Mouse (Mus musculus) kidney, embryonic 15.5 days (tissue): ENCODE data around the gene Srgap2. TPM values are rescaled to one million over a fixed set of nuclear protein-coding genes. Genes with fewer than 3 reads are reported as not detected.

Experiments used
- ATAC-seq: fragments of 200-750 bp; cut with Nextera tagmentation; replicated peaks from 2 replicates; pipeline ENCODE4 v1.8.0; 2017; ENCODE audit warnings: moderate TSS enrichment; ENCODE audit not compliant: low FRiP score
- H3K27ac ChIP-seq: fragments of 300-500 bp; sonication (generic); 2 replicates; pipeline ENCODE4 v1.5.1; 2015; ENCODE audit warnings: mild to moderate bottlenecking, inconsistent platforms
- H3K27me3 ChIP-seq: fragments of 300-500 bp; sonication (generic); 2 replicates; pipeline ENCODE4 v1.6.1; 2015; ENCODE audit warnings: inconsistent platforms
- H3K36me3 ChIP-seq: fragments of 300-500 bp; sonication (generic); 2 replicates; pipeline ENCODE4 v1.6.1; 2015; ENCODE audit warnings: inconsistent platforms
- H3K4me1 ChIP-seq: fragments of 300-500 bp; sonication (generic); 2 replicates; pipeline ENCODE4 v1.6.1; 2015; ENCODE audit warnings: inconsistent platforms
- H3K4me2 ChIP-seq: fragments of 300-500 bp; sonication (generic); 2 replicates; pipeline ENCODE4 v1.6.1; 2015; ENCODE audit warnings: moderate library complexity, mild to moderate bottlenecking, inconsistent platforms
- H3K4me3 ChIP-seq: fragments of 300-500 bp; sonication (generic); replicated peaks from 2 replicates; pipeline ENCODE4 v1.5.1; 2015; ENCODE audit warnings: mild to moderate bottlenecking, inconsistent platforms
- H3K9ac ChIP-seq: fragments of 300-500 bp; sonication (generic); 2 replicates; pipeline ENCODE4 v1.6.1; 2015; ENCODE audit warnings: mild to moderate bottlenecking, inconsistent platforms
- H3K9me3 ChIP-seq: fragments of 300-500 bp; sonication (generic); replicated peaks from 2 replicates; pipeline ENCODE4 v1.6.1; 2016; ENCODE audit warnings: inconsistent platforms
- WGBS: fragments of 180-500 bp; shearing (Covaris S2); methylation state at CpG from one replicate; pipeline ENCODE4 v1.1.7; 2015; ENCODE audit warnings: mixed read lengths; 5-methylcytosine and 5-hydroxymethylcytosine counted together
- polyA plus RNA-seq: library from polyadenylated mRNA; unstranded; fragments of >200 nt; fragmentation: Nextera tagmentation; extraction: Ambion mirVana; gene quantifications from 2 replicates; pipeline ENCODE4 v1.2.1, GENCODE M21; 2015

Gene Srgap2
- polyA plus RNA-seq, 1 experiment from 2014 or later, result 14.4 TPM

- no peaks in the 10 kb centered on the region for H3K36me3 ChIP-seq
- peaks cover 27% of the 10 kb centered on the region for H3K4me1 ChIP-seq
- H3K9me3 ChIP-seq, result no peaks in the 10 kb centered on the region
- no peaks in the 10 kb centered on the region for H3K27me3 ChIP-seq
- no peak overlapping the region for H3K9ac ChIP-seq
- peak overlapping the region; percentile 74 for H3K27ac ChIP-seq
- no peak overlapping the region for H3K4me3 ChIP-seq
- no peak overlapping the region for H3K4me2 ChIP-seq
- ATAC-seq, result no peak
- WGBS, result 78% methylated on average over 1 of the region's 1 CpGs
Measured at GRCm38 (mm10) chr1:131378914-131379474, 148.2 kb downstream of the Srgap2 start.

- ATAC-seq, result peak; percentile 67; the same call in 1 of the 2 replicates
- H3K4me2 ChIP-seq, result no peak overlapping the region
Measured at GRCm38 (mm10) chr1:131378081-131378913, 148.9 kb downstream of the Srgap2 start.

GRCm38 (mm10) chr1:131365832-131366231 is 161.3 kb downstream of the Srgap2 start:
- Histone ChIP-seq H3K9me3 (no peaks in the 10 kb centered on the region), H3K27me3 (no peaks in the 10 kb centered on the region), H3K27ac (no peak overlapping the region), H3K4me2 (no peak overlapping the region), H3K4me1 (no peaks in the 10 kb centered on the region), H3K9ac (no peak overlapping the region), H3K36me3 (peaks cover 18% of the 10 kb centered on the region), H3K4me3 (no peak overlapping the region)
- WGBS, result 60% methylated on average over 1 of the region's 1 CpGs
- no peak for ATAC-seq

More at GRCm38 (mm10) chr1:131378081-131378913, 148.9 kb downstream of the Srgap2 start:
- H3K27me3 ChIP-seq, result no peaks in the 10 kb centered on the region
- H3K36me3 ChIP-seq, result no peaks in the 10 kb centered on the region
- H3K9ac ChIP-seq, result no peak overlapping the region
- H3K4me3 ChIP-seq, result no peak overlapping the region
- peaks cover 27% of the 10 kb centered on the region for H3K4me1 ChIP-seq
- H3K9me3 ChIP-seq, result no peaks in the 10 kb centered on the region
- H3K27ac ChIP-seq, result peak overlapping the region; percentile 74
- WGBS, result 29% methylated on average over 7 of the region's 7 CpGs

- no peak overlapping the region for H3K4me3 ChIP-seq
- WGBS, result 95% methylated on average over 3 of the region's 3 CpGs
- H3K4me2 ChIP-seq, result no peak overlapping the region
- no peak for ATAC-seq
- no peak overlapping the region for H3K9ac ChIP-seq
- H3K36me3 ChIP-seq, result peaks cover 18% of the 10 kb centered on the region
- H3K4me1 ChIP-seq, result no peaks in the 10 kb centered on the region
- H3K27me3 ChIP-seq, result no peaks in the 10 kb centered on the region
- H3K9me3 ChIP-seq, result no peaks in the 10 kb centered on the region
- no peak overlapping the region for H3K27ac ChIP-seq
Measured at GRCm38 (mm10) chr1:131364432-131364831, 162.7 kb downstream of the Srgap2 start.

- Histone ChIP-seq H3K27ac (no peak overlapping the region), H3K4me2 (no peak overlapping the region), H3K4me3 (no peak overlapping the region), H3K36me3 (peaks cover 18% of the 10 kb centered on the region), H3K9me3 (no peaks in the 10 kb centered on the region), H3K4me1 (no peaks in the 10 kb centered on the region), H3K9ac (no peak overlapping the region), H3K27me3 (no peaks in the 10 kb centered on the region)
- 89% methylated on average over 3 of the region's 3 CpGs for WGBS
- ATAC-seq, result no peak
Measured at GRCm38 (mm10) chr1:131363887-131364286, 163.3 kb downstream of the Srgap2 start.

- Histone ChIP-seq H3K36me3 (peaks cover 18% of the 10 kb centered on the region), H3K9me3 (no peaks in the 10 kb centered on the region), H3K4me3 (no peak overlapping the region), H3K4me1 (no peaks in the 10 kb centered on the region), H3K27ac (no peak overlapping the region), H3K27me3 (no peaks in the 10 kb centered on the region), H3K9ac (no peak overlapping the region), H3K4me2 (no peak overlapping the region)
- ATAC-seq, result no peak
- 94% methylated on average over 2 of the region's 2 CpGs for WGBS
Measured at GRCm38 (mm10) chr1:131362089-131362488, 165.1 kb downstream of the Srgap2 start.

- Histone ChIP-seq H3K4me3 (no peak overlapping the region), H3K27me3 (no peaks in the 10 kb centered on the region), H3K4me1 (no peaks in the 10 kb centered on the region), H3K27ac (no peak overlapping the region), H3K36me3 (peaks cover 26% of the 10 kb centered on the region), H3K9me3 (no peaks in the 10 kb centered on the region), H3K9ac (no peak overlapping the region), H3K4me2 (no peak overlapping the region)
- ATAC-seq, result no peak
- 93% methylated on average over 3 of the region's 3 CpGs for WGBS
Measured at GRCm38 (mm10) chr1:131360800-131361199, 166.4 kb downstream of the Srgap2 start.

- Histone ChIP-seq H3K27me3 (no peaks in the 10 kb centered on the region), H3K9me3 (no peaks in the 10 kb centered on the region), H3K4me2 (no peak overlapping the region), H3K27ac (no peak overlapping the region), H3K36me3 (peaks cover 38% of the 10 kb centered on the region), H3K4me1 (no peaks in the 10 kb centered on the region), H3K9ac (no peak overlapping the region), H3K4me3 (no peak overlapping the region)
- 93% methylated on average over 1 of the region's 1 CpGs for WGBS
- ATAC-seq, result no peak
Measured at GRCm38 (mm10) chr1:131359609-131360008, 167.5 kb downstream of the Srgap2 start.

- WGBS, result 82% methylated on average over 1 of the region's 1 CpGs
- Histone ChIP-seq H3K36me3 (peaks cover 47% of the 10 kb centered on the region), H3K9ac (no peak overlapping the region), H3K27me3 (no peaks in the 10 kb centered on the region), H3K4me3 (no peak overlapping the region), H3K4me2 (no peak overlapping the region), H3K4me1 (no peaks in the 10 kb centered on the region), H3K9me3 (no peaks in the 10 kb centered on the region), H3K27ac (no peak overlapping the region)
- ATAC-seq, result no peak
Measured at GRCm38 (mm10) chr1:131357213-131357612, 169.9 kb downstream of the Srgap2 start.

GRCm38 (mm10) chr1:131351436-131351835 is 175.7 kb downstream of the Srgap2 start:
- no peak overlapping the region for H3K9ac ChIP-seq
- 53% methylated on average over 2 of the region's 2 CpGs for WGBS
- H3K9me3 ChIP-seq, result no peaks in the 10 kb centered on the region
- H3K27ac ChIP-seq, result no peak overlapping the region
- H3K4me1 ChIP-seq, result no peaks in the 10 kb centered on the region
- no peak for ATAC-seq
- H3K36me3 ChIP-seq, result peaks cover 60% of the 10 kb centered on the region
- H3K4me3 ChIP-seq, result no peak overlapping the region
- H3K4me2 ChIP-seq, result no peak overlapping the region
- no peaks in the 10 kb centered on the region for H3K27me3 ChIP-seq

GRCm38 (mm10) chr1:131349993-131350510 is 177.1 kb downstream of the Srgap2 start:
- Histone ChIP-seq H3K9ac (no peak overlapping the region), H3K9me3 (no peaks in the 10 kb centered on the region), H3K36me3 (peaks cover 52% of the 10 kb centered on the region), H3K27me3 (no peaks in the 10 kb centered on the region), H3K4me3 (no peak overlapping the region), H3K4me1 (no peaks in the 10 kb centered on the region), H3K27ac (no peak overlapping the region), H3K4me2 (no peak overlapping the region)
- 68% methylated on average over 1 of the region's 1 CpGs for WGBS
- no peak for ATAC-seq

GRCm38 (mm10) chr1:131347708-131348107 is 179.4 kb downstream of the Srgap2 start:
- Histone ChIP-seq H3K27ac (no peak overlapping the region), H3K36me3 (peaks cover 45% of the 10 kb centered on the region), H3K4me1 (no peaks in the 10 kb centered on the region), H3K4me3 (no peak overlapping the region), H3K27me3 (no peaks in the 10 kb centered on the region), H3K9me3 (no peaks in the 10 kb centered on the region), H3K9ac (no peak overlapping the region), H3K4me2 (no peak overlapping the region)
- ATAC-seq, result no peak
- 82% methylated on average over 2 of the region's 2 CpGs for WGBS
